Mouse (Mus musculus) left cerebral cortex, postnatal 10 days (tissue): ENCODE data around the gene Rnf26. TPM values are rescaled to one million over a fixed set of nuclear protein-coding genes. Genes with fewer than 3 reads are reported as not detected.

Experiments used
- DNase-seq, 2 experiments: peaks; one replicate each; pipeline ENCODE4 v3.0.0; 2021 to 2022; ENCODE audit warnings: low spot score in 2 of 2, mixed read lengths in 1 of 2; ENCODE audit errors: extremely low spot score in 1 of 2
- intact Hi-C: fragments of 180-260 bp; cut with DNase I; formaldehyde crosslinking; loops from one replicate; pipeline ENCODE4 v1.15.1; 2025
- total RNA-seq, 2 experiments: library from RNA; stranded (reverse); gene quantifications; 2 replicates each; pipeline ENCODE4 v1.2.3; 2021

Gene Rnf26
- total RNA-seq, 2 experiments from 2014 or later: 30.1 to 33.4 TPM

GRCm38 (mm10) chr9:44105781-44106180 is 7.5 kb downstream of the Rnf26 start:
- no peak for DNase-seq
- intact Hi-C loops: no loop called here

- no peak for DNase-seq
- intact Hi-C loops: no loop called here
Measured at GRCm38 (mm10) chr9:44104881-44105280, 8.4 kb downstream of the Rnf26 start.

GRCm38 (mm10) chr9:44101490-44101889 is 11.8 kb downstream of the Rnf26 start, which contains the start of gene Mfrp:
TSS of gene Mfrp (plus strand) at chr9:44101729.
- intact Hi-C loops: no loop called here
- no peak for DNase-seq

GRCm38 (mm10) chr9:44096536-44096935 is 16.8 kb downstream of the Rnf26 start:
- intact Hi-C loops: no loop called here
- no peak for DNase-seq

- intact Hi-C loops: no loop called here
- DNase-seq: no peak
Measured at GRCm38 (mm10) chr9:44095781-44096180, 17.5 kb downstream of the Rnf26 start.

GRCm38 (mm10) chr9:44094737-44095136 is 18.6 kb downstream of the Rnf26 start:
- intact Hi-C loops: no loop called here
- DNase-seq: no peak

- intact Hi-C loops: no loop called here
- peak in 1 of 2 experiments; percentile 89 for DNase-seq
Measured at GRCm38 (mm10) chr9:44093612-44094503, 19.5 kb downstream of the Rnf26 start.

- intact Hi-C loops: no loop called here
- no peak for DNase-seq
Measured at GRCm38 (mm10) chr9:44088877-44089608, 24.3 kb downstream of the Rnf26 start.

- intact Hi-C loops: no loop called here
- DNase-seq: peak in 1 of 2 experiments; percentile 63
Measured at GRCm38 (mm10) chr9:44087761-44088455, 25.4 kb downstream of the Rnf26 start.

- no peak for DNase-seq
- intact Hi-C loops: no loop called here
Measured at GRCm38 (mm10) chr9:44086960-44087359, 26.4 kb downstream of the Rnf26 start.

- DNase-seq: peak in 1 of 2 experiments; percentile 62
- intact Hi-C loops: no loop called here
Measured at GRCm38 (mm10) chr9:44085741-44086665, 27.3 kb downstream of the Rnf26 start.

GRCm38 (mm10) chr9:44085276-44085675 is 28.0 kb downstream of the Rnf26 start:
- intact Hi-C loops: no loop called here
- DNase-seq: no peak

- peak; percentile 77 to 95 for DNase-seq
- intact Hi-C loops: no loop called here
Measured at GRCm38 (mm10) chr9:44084659-44085229, 28.6 kb downstream of the Rnf26 start.

- intact Hi-C loops: no loop called here
- DNase-seq: no peak
Measured at GRCm38 (mm10) chr9:44084236-44084635, 29.1 kb downstream of the Rnf26 start.

GRCm38 (mm10) chr9:44083392-44084121 is 29.8 kb downstream of the Rnf26 start:
- peak in 1 of 2 experiments; percentile 74 for DNase-seq
- intact Hi-C loops: no loop called here

- intact Hi-C loops: no loop called here
- DNase-seq: no peak
Measured at GRCm38 (mm10) chr9:44082266-44082665, 31.1 kb downstream of the Rnf26 start.

GRCm38 (mm10) chr9:44081581-44081980 is 31.7 kb downstream of the Rnf26 start:
- no peak for DNase-seq
- intact Hi-C loops: no loop called here
